Mouse (Mus musculus): ENCODE results near the gene Arhgap36. TPM values are rescaled to one million over a fixed set of nuclear protein-coding genes. Genes with fewer than 3 reads are reported as not detected.

The Arhgap36 gene
- total RNA-seq (2021), result 1 to 10 TPM; 2.7 to 3.0 TPM
- long read RNA-seq, experiment 1, partial matches to known transcripts, result 2 of 5 reads
- long read RNA-seq, experiment 1, other reads (novel, unspliced or antisense), result 1 of 5 reads
- long read RNA-seq, experiment 2, partial matches to known transcripts, result 0 of 3 reads
- long read RNA-seq, experiment 2, other reads (novel, unspliced or antisense), result 1 of 3 reads

DNA sequence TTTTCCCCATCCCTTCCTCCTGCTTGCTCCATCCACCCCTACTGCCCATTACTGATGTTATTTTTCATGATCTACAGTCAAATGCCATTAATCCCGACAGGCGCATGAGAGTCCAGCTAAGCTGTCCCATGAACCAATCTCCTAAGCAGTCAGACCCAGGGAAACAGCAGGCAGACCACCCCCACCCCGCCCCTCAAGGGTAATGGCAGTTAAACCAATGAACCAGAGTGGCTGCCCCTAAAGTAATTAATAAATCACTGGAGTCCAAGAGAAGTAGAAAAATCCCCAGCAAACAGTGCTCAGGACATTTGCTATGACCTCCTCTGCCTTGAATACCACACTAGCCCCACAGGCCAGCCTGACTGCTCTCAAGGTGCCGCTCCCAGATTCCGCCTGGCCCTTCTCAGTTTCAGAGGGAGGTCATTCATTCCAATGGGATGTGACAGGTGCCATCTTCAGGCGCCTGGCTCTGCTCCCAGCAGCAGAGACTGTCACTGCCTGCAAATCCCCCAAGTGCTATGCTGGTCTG is at the start of gene Arhgap36:
Arhgap36 (plus strand) TSS at position 504 of the 529 bp plus-strand sequence.
- no peak for DNase-seq (ENCODE audit: low spot score in 2 of 2)

DNA sequence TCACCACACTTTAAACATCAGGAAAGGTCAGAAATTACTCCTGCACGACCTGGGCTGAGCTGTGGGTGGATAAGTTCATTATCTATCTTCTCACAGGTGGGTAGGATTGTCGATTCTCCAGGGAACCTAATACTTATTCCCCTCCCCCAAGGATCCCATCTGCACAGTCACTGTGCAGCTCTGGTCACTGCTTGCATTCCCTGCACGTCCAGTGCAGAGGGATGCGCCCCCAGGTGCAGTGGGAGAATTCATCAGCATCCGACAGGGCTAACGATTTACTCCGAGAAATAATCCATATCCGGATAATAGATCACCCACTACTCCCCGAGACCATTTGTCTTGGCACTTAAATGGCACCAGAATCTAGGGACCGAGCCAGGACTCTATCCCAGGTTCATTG is 6.0 kb upstream of the Arhgap36 start:
- no peak for DNase-seq (ENCODE audit: low spot score in 2 of 2)

DNA sequence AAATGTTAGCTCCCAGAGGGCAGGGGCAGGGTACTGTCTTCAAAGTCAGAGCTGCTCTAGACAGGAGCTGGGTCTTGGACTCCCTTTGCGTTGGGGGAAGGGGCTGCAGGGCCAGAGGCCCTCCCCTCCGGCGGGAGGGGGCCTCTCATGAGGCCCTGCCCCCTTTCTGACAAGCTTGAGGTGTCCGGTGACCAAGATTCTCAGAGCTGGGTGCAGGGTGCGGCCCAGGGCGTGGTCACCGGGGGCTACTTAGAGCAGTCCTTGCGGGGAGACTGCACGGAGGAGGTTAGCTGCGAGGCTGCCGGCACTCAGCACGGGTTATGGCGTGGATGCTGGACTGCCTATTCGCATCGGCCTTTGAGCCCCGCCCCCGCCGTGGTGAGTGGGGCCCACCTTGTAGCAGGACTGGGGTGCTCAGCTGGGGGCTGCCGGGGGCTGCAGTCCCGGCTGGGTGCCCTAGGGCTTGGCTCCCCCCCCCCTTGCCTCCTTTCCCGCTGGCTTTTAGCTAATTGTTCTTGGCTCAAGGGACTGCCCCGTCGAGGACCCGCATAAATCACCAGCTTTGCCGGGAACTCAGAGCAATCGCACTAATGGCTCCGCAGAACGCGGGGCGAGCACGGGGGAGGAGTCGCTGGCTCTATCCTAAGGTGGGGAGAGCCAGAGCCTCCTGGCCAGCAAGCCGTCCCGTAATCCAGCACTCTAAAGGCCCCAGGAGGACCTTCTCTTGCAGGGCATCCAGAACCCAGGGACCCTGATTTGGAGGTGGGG is 6.7 kb downstream of the Arhgap36 start:
- no peak for DNase-seq (ENCODE audit: low spot score in 2 of 2)

DNA sequence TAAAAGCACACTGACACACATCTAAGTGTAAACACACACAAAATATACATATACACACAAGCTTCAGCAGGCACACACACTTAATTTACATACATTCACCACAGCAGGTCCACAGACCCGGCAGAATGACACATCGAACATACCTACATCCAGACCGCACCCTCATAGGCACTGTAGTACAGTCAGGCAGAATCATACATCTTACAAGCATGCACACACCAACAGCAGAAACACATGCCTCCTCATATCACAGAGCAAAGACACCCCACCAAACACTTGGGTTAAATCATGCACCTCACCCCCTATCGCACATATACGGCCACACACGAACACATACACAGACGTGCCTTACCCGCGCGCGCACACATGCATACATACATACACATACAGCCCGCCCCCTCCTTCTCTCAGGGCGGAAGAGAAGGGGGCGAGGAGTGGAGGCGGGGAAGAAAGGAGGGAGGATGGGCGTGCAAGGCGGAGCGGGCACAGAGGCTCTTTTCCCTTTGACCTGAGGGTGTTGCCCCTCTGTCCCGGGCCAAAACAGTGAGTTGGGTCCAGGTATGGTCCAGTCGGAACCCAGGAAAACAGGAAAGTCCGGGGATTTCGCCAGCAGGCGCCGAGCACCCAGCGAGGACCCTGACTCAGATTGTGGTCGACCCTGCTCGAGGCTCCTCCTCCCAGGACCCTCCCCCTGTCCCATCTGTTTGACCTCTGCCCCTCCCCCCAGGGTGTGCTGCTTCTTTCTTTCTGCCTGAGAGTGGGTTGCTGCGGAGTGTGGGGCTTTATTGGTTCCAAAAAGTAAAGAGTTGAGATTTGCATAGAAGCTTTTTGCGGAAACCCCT is 16.4 kb downstream of the Arhgap36 start:
- DNase-seq (ENCODE audit: low spot score in 2 of 2), result no peak

DNA sequence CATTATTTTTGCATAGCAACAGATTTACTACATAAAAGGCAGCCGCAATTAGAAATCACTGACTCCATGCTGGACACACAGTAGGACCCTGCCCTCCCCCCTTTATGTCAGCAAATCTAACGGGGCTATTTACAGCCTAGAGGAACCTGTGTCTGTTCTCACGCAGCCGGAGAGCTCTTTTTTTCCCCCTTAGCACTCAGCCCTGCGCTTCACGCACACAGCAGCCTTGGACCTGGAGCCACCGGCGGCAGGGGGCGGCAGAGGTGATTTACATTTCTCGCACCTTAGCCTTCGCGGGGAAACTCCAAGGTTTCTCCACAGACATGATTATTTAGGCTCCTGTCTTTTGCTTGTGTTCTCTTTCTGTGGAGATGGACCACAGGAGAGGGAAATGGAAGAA is 17.1 kb downstream of the Arhgap36 start:
- DNase-seq (ENCODE audit: low spot score in 2 of 2), result no peak

DNA sequence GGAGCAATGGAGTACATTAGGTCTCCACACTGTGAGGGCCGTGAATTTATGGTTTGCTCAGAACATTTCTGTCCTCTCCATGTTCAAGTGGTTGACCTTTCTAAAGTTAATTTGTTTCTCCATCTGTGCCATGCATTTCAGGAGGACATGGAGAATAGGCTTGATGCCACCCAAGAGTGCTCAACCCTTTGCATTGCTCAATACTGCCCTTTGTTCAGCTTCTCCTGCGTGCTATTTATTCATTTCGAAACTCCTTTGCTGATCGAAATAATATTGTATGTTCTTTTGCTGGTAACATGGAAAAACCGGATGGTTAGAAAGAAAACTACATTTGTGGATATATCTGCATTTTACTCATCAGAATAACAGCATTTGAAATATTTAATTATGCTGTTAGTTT is 25.4 kb downstream of the Arhgap36 start:
- no peak for DNase-seq (ENCODE audit: low spot score in 2 of 2)

DNA sequence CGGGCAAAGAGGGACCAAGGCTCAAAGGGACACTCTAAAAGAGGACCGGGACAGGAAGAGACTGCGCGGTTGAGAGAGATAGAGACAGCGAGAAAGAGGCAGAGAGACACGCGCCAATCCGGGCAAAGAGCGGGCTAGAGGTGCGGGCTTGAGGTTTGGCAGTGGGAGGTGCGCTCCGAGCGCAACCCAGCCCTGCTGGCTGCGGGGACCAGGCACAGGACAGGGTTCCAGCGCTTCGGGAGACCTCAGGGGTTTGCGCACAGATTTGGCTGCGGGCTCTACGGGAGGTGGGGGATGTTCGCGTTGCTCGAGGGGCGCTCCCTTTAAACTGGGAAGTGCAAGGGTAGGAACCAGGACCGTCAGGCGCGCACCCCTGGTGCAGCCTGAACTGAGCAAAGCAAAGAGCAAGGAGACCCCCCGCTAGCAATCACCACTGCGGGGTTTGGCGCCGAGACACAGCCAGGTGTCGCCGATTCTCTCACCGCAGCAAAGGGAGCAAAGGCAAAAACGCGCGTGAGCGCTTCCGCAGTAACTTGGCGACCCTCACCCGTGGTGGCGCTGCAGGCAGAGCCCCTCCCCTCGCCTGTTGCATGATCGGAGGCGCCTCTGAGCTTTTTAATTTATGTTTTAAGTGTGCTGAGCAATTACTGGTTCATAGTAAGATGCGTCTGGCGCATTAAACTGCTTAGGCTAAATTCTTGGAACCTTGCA is 30.1 kb downstream of the Arhgap36 start:
- no peak for DNase-seq (ENCODE audit: low spot score in 2 of 2)

Other genes starting within 250 kb of the Arhgap36 start
- gene Enox2, start 175.7 kb upstream of the Arhgap36 start, total RNA-seq (2021), result 10 to 100 TPM; 23.0 to 24.7 TPM
- gene Olfr1320, start 208.4 kb downstream of the Arhgap36 start, total RNA-seq (2021), result not detected